Mouse (Mus musculus): ENCODE data around the gene Abhd15. TPM values are rescaled to one million over a fixed set of nuclear protein-coding genes. Genes with fewer than 3 reads are reported as not detected.

Abhd15 gene
- polyA plus RNA-seq, 1 experiment from 2014 or later: 1.9 TPM

- H3K27ac ChIP-seq: peak overlapping the region; percentile 95
- H3K4me2 ChIP-seq: peak overlapping the region; percentile 74
- H3K4me3 ChIP-seq: peak overlapping the region; percentile 96
- no peaks in the 10 kb centered on the region for H3K9me3 ChIP-seq
- H3K27me3 ChIP-seq: no peaks in the 10 kb centered on the region
- ATAC-seq (ENCODE audit: low FRiP score): no peak
- 35% methylated on average over 5 of the region's 5 CpGs for WGBS
- H3K36me3 ChIP-seq: no peaks in the 10 kb centered on the region
- peaks cover 85% of the 10 kb centered on the region for H3K4me1 ChIP-seq (replicated peaks)
- H3K9ac ChIP-seq: peak overlapping the region; percentile 98
Measured at GRCm38 (mm10) chr11:77486798-77487197, 28.1 kb upstream of the Abhd15 start.

- WGBS: 2% methylated on average over 47 of the region's 55 CpGs
- no peaks in the 10 kb centered on the region for H3K9me3 ChIP-seq
- ATAC-seq (ENCODE audit: low FRiP score): no peak
- peaks cover 85% of the 10 kb centered on the region for H3K4me1 ChIP-seq (replicated peaks)
- peak overlapping the region; percentile 98 for H3K9ac ChIP-seq
- peak overlapping the region; percentile 95 for H3K27ac ChIP-seq
- peak overlapping the region; percentile 96 for H3K4me3 ChIP-seq
- peak overlapping the region; percentile 74 for H3K4me2 ChIP-seq
- H3K36me3 ChIP-seq: no peaks in the 10 kb centered on the region
- no peaks in the 10 kb centered on the region for H3K27me3 ChIP-seq
Measured at GRCm38 (mm10) chr11:77488771-77489581, 25.9 kb upstream of the Abhd15 start.

GRCm38 (mm10) chr11:77489591-77490235, 25.2 kb upstream of the Abhd15 start, which contains the start of gene Ankrd13b:
Ankrd13b (minus strand) TSS chr11:77489678.
- WGBS: under 1% methylated on average over 26 of the region's 87 CpGs
- Histone ChIP-seq H3K4me3 (peak within 1 kb of the TSS; percentile 96), H3K27me3 (no peaks in the 10 kb centered on the region), H3K9me3 (no peaks in the 10 kb centered on the region), H3K9ac (peak within 1 kb of the TSS; percentile 98), H3K4me1 (replicated peaks) (peaks cover 85% of the 10 kb centered on the region), H3K4me2 (peak within 1 kb of the TSS; percentile 74), H3K36me3 (no peaks in the 10 kb centered on the region), H3K27ac (peak within 1 kb of the TSS; percentile 95)
- peak; percentile 55 for ATAC-seq (ENCODE audit: low FRiP score)

- ATAC-seq (ENCODE audit: low FRiP score): no peak
- H3K4me1 ChIP-seq (replicated peaks): peaks cover 85% of the 10 kb centered on the region
- peak overlapping the region; percentile 74 for H3K4me2 ChIP-seq
- H3K36me3 ChIP-seq: no peaks in the 10 kb centered on the region
- peak overlapping the region; percentile 98 for H3K9ac ChIP-seq
- WGBS: 67% methylated on average over 6 of the region's 6 CpGs
- H3K27ac ChIP-seq: peak overlapping the region; percentile 95
- H3K27me3 ChIP-seq: no peaks in the 10 kb centered on the region
- H3K4me3 ChIP-seq: peak overlapping the region; percentile 96
- no peaks in the 10 kb centered on the region for H3K9me3 ChIP-seq
Measured at GRCm38 (mm10) chr11:77490451-77490850, 24.5 kb upstream of the Abhd15 start.

GRCm38 (mm10) chr11:77491123-77491501, 23.8 kb upstream of the Abhd15 start:
- Histone ChIP-seq H3K4me1 (replicated peaks) (peaks cover 85% of the 10 kb centered on the region), H3K9me3 (no peaks in the 10 kb centered on the region), H3K4me2 (peak overlapping the region; percentile 74), H3K27ac (peak overlapping the region; percentile 95), H3K27me3 (no peaks in the 10 kb centered on the region), H3K4me3 (peak overlapping the region; percentile 96), H3K9ac (peak overlapping the region; percentile 98), H3K36me3 (no peaks in the 10 kb centered on the region)
- 0% methylated on average over 13 of the region's 13 CpGs for WGBS
- ATAC-seq (ENCODE audit: low FRiP score): peak; percentile 57

GRCm38 (mm10) chr11:77491502-77492291, 23.2 kb upstream of the Abhd15 start:
- H3K9me3 ChIP-seq: no peaks in the 10 kb centered on the region
- no peaks in the 10 kb centered on the region for H3K27me3 ChIP-seq
- no peaks in the 10 kb centered on the region for H3K36me3 ChIP-seq
- H3K4me2 ChIP-seq: peak overlapping the region; percentile 74
- peak overlapping the region; percentile 96 for H3K4me3 ChIP-seq
- WGBS: under 1% methylated on average over 23 of the region's 23 CpGs
- ATAC-seq (ENCODE audit: low FRiP score): peak; percentile 53; the same call in 1 of the 2 replicates
- peak overlapping the region; percentile 95 for H3K27ac ChIP-seq
- H3K4me1 ChIP-seq (replicated peaks): peaks cover 83% of the 10 kb centered on the region
- peak overlapping the region; percentile 98 for H3K9ac ChIP-seq

- H3K27ac ChIP-seq: peak overlapping the region; percentile 95
- no peak for ATAC-seq (ENCODE audit: low FRiP score)
- H3K4me3 ChIP-seq: peak overlapping the region; percentile 96
- H3K27me3 ChIP-seq: no peaks in the 10 kb centered on the region
- peaks cover 82% of the 10 kb centered on the region for H3K4me1 ChIP-seq (replicated peaks)
- no peaks in the 10 kb centered on the region for H3K36me3 ChIP-seq
- H3K4me2 ChIP-seq: peak overlapping the region; percentile 74
- peak overlapping the region; percentile 72 for H3K9ac ChIP-seq
- no peaks in the 10 kb centered on the region for H3K9me3 ChIP-seq
- WGBS: under 1% methylated on average over 18 of the region's 18 CpGs
Measured at GRCm38 (mm10) chr11:77492311-77492871, 22.5 kb upstream of the Abhd15 start.

GRCm38 (mm10) chr11:77492911-77493332, 22.0 kb upstream of the Abhd15 start:
- Histone ChIP-seq H3K27me3 (no peaks in the 10 kb centered on the region), H3K4me3 (peak overlapping the region; percentile 96), H3K36me3 (no peaks in the 10 kb centered on the region), H3K4me1 (replicated peaks) (peaks cover 82% of the 10 kb centered on the region), H3K9me3 (no peaks in the 10 kb centered on the region), H3K27ac (peak overlapping the region; percentile 95), H3K9ac (peak overlapping the region; percentile 72), H3K4me2 (peak overlapping the region; percentile 74)
- WGBS: under 1% methylated on average over 24 of the region's 32 CpGs
- peak; percentile 63 for ATAC-seq (ENCODE audit: low FRiP score)

GRCm38 (mm10) chr11:77493512-77494343, 21.2 kb upstream of the Abhd15 start, which contains the start of gene Git1:
Git1 (plus strand) TSS chr11:77493562.
- Histone ChIP-seq H3K9ac (peak within 1 kb of the TSS; percentile 98), H3K36me3 (0 out of 2 replicates have a peak, but pooled peaks cover under 1% of the 10 kb centered on the region), H3K27ac (peak within 1 kb of the TSS; percentile 95), H3K27me3 (no peaks in the 10 kb centered on the region), H3K4me1 (replicated peaks) (peaks cover 82% of the 10 kb centered on the region), H3K4me2 (peak within 1 kb of the TSS; percentile 96), H3K4me3 (peak within 1 kb of the TSS; percentile 96), H3K9me3 (no peaks in the 10 kb centered on the region)
- no peak for ATAC-seq (ENCODE audit: low FRiP score)
- WGBS: under 1% methylated on average over 67 of the region's 74 CpGs

- peaks cover 83% of the 10 kb centered on the region for H3K4me1 ChIP-seq (replicated peaks)
- ATAC-seq (ENCODE audit: low FRiP score): no peak
- H3K27me3 ChIP-seq: no peaks in the 10 kb centered on the region
- peak overlapping the region; percentile 96 for H3K4me2 ChIP-seq
- peak overlapping the region; percentile 96 for H3K4me3 ChIP-seq
- 35% methylated on average over 4 of the region's 4 CpGs for WGBS
- H3K27ac ChIP-seq: peak overlapping the region; percentile 95
- peaks cover 5% of the 10 kb centered on the region for H3K36me3 ChIP-seq
- H3K9me3 ChIP-seq: no peaks in the 10 kb centered on the region
- H3K9ac ChIP-seq: peak overlapping the region; percentile 98
Measured at GRCm38 (mm10) chr11:77494344-77494676, 20.6 kb upstream of the Abhd15 start.

GRCm38 (mm10) chr11:77494782-77495181, 20.1 kb upstream of the Abhd15 start:
- Histone ChIP-seq H3K4me3 (peak overlapping the region; percentile 96), H3K27me3 (no peaks in the 10 kb centered on the region), H3K36me3 (peaks cover 10% of the 10 kb centered on the region), H3K9me3 (no peaks in the 10 kb centered on the region), H3K9ac (peak overlapping the region; percentile 98), H3K4me2 (peak overlapping the region; percentile 96), H3K4me1 (replicated peaks) (peaks cover 88% of the 10 kb centered on the region), H3K27ac (0 out of 2 replicates have a peak overlapping the region, but pooled peaks have one; percentile 95)
- ATAC-seq (ENCODE audit: low FRiP score): no peak
- WGBS: 77% methylated on average over 6 of the region's 6 CpGs
